Mouse (Mus musculus): ENCODE data around the gene Nmnat1. TPM values are rescaled to one million over a fixed set of nuclear protein-coding genes. Genes with fewer than 3 reads are reported as not detected.
A peak's percentile ranks its signal among the peaks of the same experiment; 100 is the strongest.
"Not testable (repeated sequence)": the region's sequence is repeated elsewhere in the genome, so short reads cannot be mapped to it uniquely, and the experiment has no call there.

Gene Nmnat1
- polyA plus RNA-seq, 1 experiment from 2014 or later, result 13.8 TPM

- not testable (repeated sequence) for H3K4me3 ChIP-seq; H3K27ac ChIP-seq; H3K4me1 ChIP-seq; H3K9me3 ChIP-seq (replicated peaks); ATAC-seq (ENCODE audit: low FRiP score); H3K27me3 ChIP-seq; H3K36me3 ChIP-seq; H3K4me2 ChIP-seq (replicated peaks); H3K9ac ChIP-seq
- 86% methylated on average over 27 of the region's 27 CpGs for WGBS
Observed at GRCm38 (mm10) chr4:149457163-149457562, 27.8 kb downstream of the Nmnat1 start.

- no peak within 1 kb of the TSS for H3K9ac ChIP-seq
Observed at GRCm38 (mm10) chr4:149454879-149455278, 30.1 kb downstream of the Nmnat1 start, which contains the start of gene Rbp7. TSS of gene Rbp7 (minus strand) at chr4:149454978.

GRCm38 (mm10) chr4:149454263-149454662 lies 30.7 kb downstream of the Nmnat1 start:
- ATAC-seq (ENCODE audit: low FRiP score), result no peak
- H3K4me2 ChIP-seq (replicated peaks), result no peak overlapping the region
- whole genome bisulfite sequencing, result 89% methylated on average over 17 of the region's 17 CpGs
- H3K9me3 ChIP-seq (replicated peaks), result no peaks in the 10 kb centered on the region
- no peaks in the 10 kb centered on the region for H3K36me3 ChIP-seq
- no peak overlapping the region for H3K27ac ChIP-seq
- H3K27me3 ChIP-seq, result no peaks in the 10 kb centered on the region
- no peak overlapping the region for H3K9ac ChIP-seq
- no peak overlapping the region for H3K4me3 ChIP-seq
- H3K4me1 ChIP-seq, result no peaks in the 10 kb centered on the region

More at GRCm38 (mm10) chr4:149454879-149455278, 30.1 kb downstream of the Nmnat1 start, which contains the start of gene Rbp7:
- no peaks in the 10 kb centered on the region for H3K9me3 ChIP-seq (replicated peaks)
- H3K27me3 ChIP-seq, result no peaks in the 10 kb centered on the region
- H3K36me3 ChIP-seq, result no peaks in the 10 kb centered on the region
- ATAC-seq (ENCODE audit: low FRiP score), result no peak
- 48% methylated on average over 8 of the region's 8 CpGs for WGBS
- H3K4me2 ChIP-seq (replicated peaks), result no peak within 1 kb of the TSS
- H3K4me3 ChIP-seq, result no peak within 1 kb of the TSS
- no peak within 1 kb of the TSS for H3K27ac ChIP-seq
- H3K4me1 ChIP-seq, result no peaks in the 10 kb centered on the region

GRCm38 (mm10) chr4:149453656-149454055 lies 31.3 kb downstream of the Nmnat1 start:
- Histone ChIP-seq H3K9me3 (replicated peaks) (no peaks in the 10 kb centered on the region), H3K27ac (no peak overlapping the region), H3K9ac (no peak overlapping the region), H3K4me2 (replicated peaks) (no peak overlapping the region), H3K4me1 (no peaks in the 10 kb centered on the region), H3K4me3 (no peak overlapping the region), H3K36me3 (no peaks in the 10 kb centered on the region), H3K27me3 (no peaks in the 10 kb centered on the region)
- WGBS, result 88% methylated on average over 4 of the region's 4 CpGs
- no peak for ATAC-seq (ENCODE audit: low FRiP score)

GRCm38 (mm10) chr4:149450636-149451035 lies 34.4 kb downstream of the Nmnat1 start:
- H3K27ac ChIP-seq, result no peak overlapping the region

GRCm38 (mm10) chr4:149446309-149446708 lies 38.7 kb downstream of the Nmnat1 start:
- H3K9me3 ChIP-seq (replicated peaks), result no peaks in the 10 kb centered on the region
- H3K27ac ChIP-seq, result peak overlapping the region; percentile 95
- 0 out of 2 replicates have a peak overlapping the region, but pooled peaks have one; percentile 66 for H3K9ac ChIP-seq
- no peaks in the 10 kb centered on the region for H3K27me3 ChIP-seq
- WGBS, result 33% methylated on average over 1 of the region's 1 CpGs
- H3K4me2 ChIP-seq (replicated peaks), result peak overlapping the region; percentile 58
- ATAC-seq (ENCODE audit: low FRiP score), result no peak
- H3K4me1 ChIP-seq, result peaks cover 17% of the 10 kb centered on the region
- no peaks in the 10 kb centered on the region for H3K36me3 ChIP-seq
- no peak overlapping the region for H3K4me3 ChIP-seq

More at GRCm38 (mm10) chr4:149450636-149451035, 34.4 kb downstream of the Nmnat1 start:
- no peak for ATAC-seq (ENCODE audit: low FRiP score)
- H3K36me3 ChIP-seq, result no peaks in the 10 kb centered on the region
- peaks cover 8% of the 10 kb centered on the region for H3K4me1 ChIP-seq
- H3K4me2 ChIP-seq (replicated peaks), result no peak overlapping the region
- H3K27me3 ChIP-seq, result no peaks in the 10 kb centered on the region
- 91% methylated on average over 3 of the region's 3 CpGs for WGBS
- H3K9ac ChIP-seq, result no peak overlapping the region
- H3K9me3 ChIP-seq (replicated peaks), result no peaks in the 10 kb centered on the region
- H3K4me3 ChIP-seq, result no peak overlapping the region

GRCm38 (mm10) chr4:149445868-149446267 lies 39.1 kb downstream of the Nmnat1 start:
- no peaks in the 10 kb centered on the region for H3K9me3 ChIP-seq (replicated peaks)
- H3K4me3 ChIP-seq, result no peak overlapping the region
- peak; percentile 63 for ATAC-seq (ENCODE audit: low FRiP score)
- peak overlapping the region; percentile 58 for H3K4me2 ChIP-seq (replicated peaks)
- no peaks in the 10 kb centered on the region for H3K36me3 ChIP-seq
- 0 out of 2 replicates have a peak overlapping the region, but pooled peaks have one; percentile 66 for H3K9ac ChIP-seq
- H3K4me1 ChIP-seq, result peaks cover 17% of the 10 kb centered on the region
- no peaks in the 10 kb centered on the region for H3K27me3 ChIP-seq
- WGBS, result 2% methylated on average over 11 of the region's 11 CpGs
- H3K27ac ChIP-seq, result peak overlapping the region; percentile 95

GRCm38 (mm10) chr4:149444964-149445701 lies 39.9 kb downstream of the Nmnat1 start:
- Histone ChIP-seq H3K27ac (peak overlapping the region; percentile 95), H3K4me1 (peaks cover 17% of the 10 kb centered on the region), H3K9ac (peak overlapping the region; percentile 66), H3K36me3 (no peaks in the 10 kb centered on the region), H3K9me3 (replicated peaks) (no peaks in the 10 kb centered on the region), H3K4me2 (replicated peaks) (peak overlapping the region; percentile 58), H3K27me3 (no peaks in the 10 kb centered on the region), H3K4me3 (peak overlapping the region; percentile 31)
- WGBS, result under 1% methylated on average over 36 of the region's 36 CpGs
- peak; percentile 97 for ATAC-seq (ENCODE audit: low FRiP score)

- Histone ChIP-seq H3K9ac (0 out of 2 replicates have a peak overlapping the region, but pooled peaks have one; percentile 66), H3K4me1 (peaks cover 17% of the 10 kb centered on the region), H3K27ac (peak overlapping the region; percentile 95), H3K36me3 (no peaks in the 10 kb centered on the region), H3K9me3 (replicated peaks) (no peaks in the 10 kb centered on the region), H3K4me3 (no peak overlapping the region), H3K4me2 (replicated peaks) (peak overlapping the region; percentile 58), H3K27me3 (no peaks in the 10 kb centered on the region)
- WGBS, result 59% methylated on average over 1 of the region's 1 CpGs
- ATAC-seq (ENCODE audit: low FRiP score), result no peak
Observed at GRCm38 (mm10) chr4:149444465-149444864, 40.5 kb downstream of the Nmnat1 start.

GRCm38 (mm10) chr4:149442436-149442835 lies 42.6 kb downstream of the Nmnat1 start:
- no peak for ATAC-seq (ENCODE audit: low FRiP score)
- Histone ChIP-seq H3K27ac (no peak overlapping the region), H3K4me3 (no peak overlapping the region), H3K9me3 (replicated peaks) (no peaks in the 10 kb centered on the region), H3K27me3 (no peaks in the 10 kb centered on the region), H3K4me2 (replicated peaks) (no peak overlapping the region), H3K9ac (no peak overlapping the region), H3K4me1 (peaks cover 17% of the 10 kb centered on the region), H3K36me3 (no peaks in the 10 kb centered on the region)
- WGBS, result 66% methylated on average over 3 of the region's 3 CpGs

GRCm38 (mm10) chr4:149440576-149440975 lies 44.4 kb downstream of the Nmnat1 start:
- Histone ChIP-seq H3K4me3 (no peak overlapping the region), H3K4me1 (peaks cover 9% of the 10 kb centered on the region), H3K9me3 (replicated peaks) (no peaks in the 10 kb centered on the region), H3K4me2 (replicated peaks) (no peak overlapping the region), H3K27me3 (no peaks in the 10 kb centered on the region), H3K9ac (no peak overlapping the region), H3K27ac (no peak overlapping the region), H3K36me3 (no peaks in the 10 kb centered on the region)
- ATAC-seq (ENCODE audit: low FRiP score), result no peak
- WGBS, result 62% methylated on average over 8 of the region's 8 CpGs

- 80% methylated on average over 1 of the region's 1 CpGs for WGBS
- not testable (repeated sequence) for H3K9ac ChIP-seq
Observed at GRCm38 (mm10) chr4:149431887-149432286, 53.1 kb downstream of the Nmnat1 start.

GRCm38 (mm10) chr4:149429592-149429991 lies 55.4 kb downstream of the Nmnat1 start:
- ATAC-seq (ENCODE audit: low FRiP score), result no peak
- Histone ChIP-seq H3K36me3 (no peaks in the 10 kb centered on the region), H3K9me3 (replicated peaks) (no peaks in the 10 kb centered on the region), H3K4me2 (replicated peaks) (no peak overlapping the region), H3K4me1 (0 out of 2 replicates have a peak, but pooled peaks cover 1% of the 10 kb centered on the region), H3K9ac (no peak overlapping the region), H3K27ac (no peak overlapping the region), H3K4me3 (no peak overlapping the region), H3K27me3 (no peaks in the 10 kb centered on the region)
- 73% methylated on average over 5 of the region's 5 CpGs for WGBS

More at GRCm38 (mm10) chr4:149431887-149432286, 53.1 kb downstream of the Nmnat1 start:
- not testable (repeated sequence) for H3K9me3 ChIP-seq (replicated peaks); H3K4me1 ChIP-seq; ATAC-seq (ENCODE audit: low FRiP score); H3K4me3 ChIP-seq; H3K36me3 ChIP-seq; H3K27me3 ChIP-seq; H3K4me2 ChIP-seq (replicated peaks); H3K27ac ChIP-seq
